Comparison of ENCODE assay signal across 19 mouse cellular contexts in genomic region chr10:27103811-27104210, GRCm38 (mm10).
DNase-seq lines count a peak whose midpoint lies in the region; ATAC-seq and TF ChIP-seq lines count a peak whose summit lies in the region.
"Had no signal": no experiment of that assay in that cellular context is flagged by ENCODE, and none has a peak within 500 bp of the region (broad histone marks: within the 10 kb centered on the region; RNA-seq: fewer than 3 reads in every experiment).

No protein-coding gene starts in this region.

- H3K4me3 ChIP-seq in forebrain, embryonic 11.5 days (ENCODE audit: low read depth, low read length) = no peak overlapping the region
- H3K4me3 ChIP-seq in forebrain, embryonic 10.5 days = no peak overlapping the region
- no peak overlapping the region for H3K4me3 ChIP-seq in forebrain, postnatal 0 days (ENCODE audit: low read depth, low read length)
- no peak overlapping the region for H3K4me3 ChIP-seq in liver, embryonic 11.5 days (ENCODE audit: low read depth, low read length)
- H3K4me3 ChIP-seq: heart, embryonic 12.5 days; myocyte had no signal

- no peaks in the 10 kb centered on the region for H3K4me1 ChIP-seq in forebrain, embryonic 11.5 days (replicated peaks; ENCODE audit: control insufficient read depth, insufficient read depth, low read length)
- no peaks in the 10 kb centered on the region for H3K4me1 ChIP-seq in forebrain, embryonic 10.5 days
- no peaks in the 10 kb centered on the region for H3K4me1 ChIP-seq in forebrain, postnatal 0 days (ENCODE audit: insufficient read depth)
- no peaks in the 10 kb centered on the region for H3K4me1 ChIP-seq in liver, embryonic 11.5 days (replicated peaks; ENCODE audit: control insufficient read depth, insufficient read depth, low read length)
- H3K4me1 ChIP-seq: heart, embryonic 12.5 days had no signal

- H3K27ac ChIP-seq in forebrain, embryonic 11.5 days (ENCODE audit: low read depth, low read length) = no peak overlapping the region
- no peak overlapping the region for H3K27ac ChIP-seq in forebrain, embryonic 10.5 days
- peak overlapping the region; percentile 62 for H3K27ac ChIP-seq in forebrain, postnatal 0 days (ENCODE audit: low read depth, low read length)
- H3K27ac ChIP-seq in liver, embryonic 11.5 days (ENCODE audit: low read depth, low read length) = no peak overlapping the region

- H3K9ac ChIP-seq in forebrain, embryonic 11.5 days (ENCODE audit: low read length) = no peak overlapping the region
- no peak overlapping the region for H3K9ac ChIP-seq in forebrain, postnatal 0 days
- H3K9ac ChIP-seq in liver, embryonic 11.5 days (ENCODE audit: low read depth, low read length) = no peak overlapping the region
- H3K9ac ChIP-seq: heart, embryonic 12.5 days had no signal

- no peak for DNase-seq in forebrain, embryonic 11.5 days (ENCODE audit: low spot score)
- no peak for DNase-seq in forebrain, embryonic 10.5 days (ENCODE audit: extremely low spot score, low spot score)
- DNase-seq in right cerebral cortex, adult 18-20 months = peak; percentile 13
- no peak for DNase-seq in right cerebral cortex, postnatal 25 days
- DNase-seq in forebrain, postnatal 0 days = peak; percentile 85
- DNase-seq in layer of hippocampus, postnatal 25 days (ENCODE audit: extremely low spot score in 1 of 2, low spot score in 1 of 2) = peak; percentile 10 to 13
- DNase-seq in liver, embryonic 11.5 days (ENCODE audit: low spot score) = no peak
- DNase-seq in embryo, embryonic 11 days = no peak
- DNase-seq: adrenal gland, adult 2 months; gastrocnemius, postnatal 36 days; heart, postnatal 4 days; kidney, adult 9 months; lung, adult 18-20 months; lung, postnatal 4 days; right cerebral cortex, postnatal 14 days had no signal

- 69% methylated on average over 5 of the region's 5 CpGs for WGBS in forebrain, embryonic 11.5 days
- WGBS in forebrain, embryonic 10.5 days = 78% methylated on average over 5 of the region's 5 CpGs
- 23% methylated on average over 5 of the region's 5 CpGs for WGBS in forebrain, postnatal 0 days
- WGBS in liver, embryonic 11.5 days = 84% methylated on average over 5 of the region's 5 CpGs

- no peaks in the 10 kb centered on the region for H3K9me3 ChIP-seq in forebrain, embryonic 11.5 days (ENCODE audit: control insufficient read depth, low read length)
- H3K9me3 ChIP-seq in forebrain, embryonic 10.5 days = no peaks in the 10 kb centered on the region
- H3K9me3 ChIP-seq in forebrain, postnatal 0 days (ENCODE audit: low read length) = no peaks in the 10 kb centered on the region
- no peaks in the 10 kb centered on the region for H3K9me3 ChIP-seq in liver, embryonic 11.5 days (ENCODE audit: control insufficient read depth, low read length)
- H3K9me3 ChIP-seq: heart, embryonic 12.5 days had no signal

- no peaks in the 10 kb centered on the region for H3K27me3 ChIP-seq in forebrain, embryonic 11.5 days (ENCODE audit: control insufficient read depth, insufficient read depth, low read length)
- no peaks in the 10 kb centered on the region for H3K27me3 ChIP-seq in forebrain, embryonic 10.5 days (ENCODE audit: poor library complexity, severe bottlenecking)
- no peaks in the 10 kb centered on the region for H3K27me3 ChIP-seq in forebrain, postnatal 0 days (ENCODE audit: insufficient read depth, low read length)
- no peaks in the 10 kb centered on the region for H3K27me3 ChIP-seq in liver, embryonic 11.5 days (replicated peaks; ENCODE audit: control insufficient read depth, insufficient read depth, low read length)
- H3K27me3 ChIP-seq: heart, embryonic 12.5 days had no signal

- no peak for TF ChIP-seq CTCF in forebrain, postnatal 0 days (IDR thresholded peaks at IDR 0.05; ENCODE audit: low read depth)

- ATAC-seq in forebrain, embryonic 11.5 days (replicated peaks; ENCODE audit: low FRiP score) = 0 out of 2 replicates have a peak, but pooled peaks have one; percentile 46
- ATAC-seq in forebrain, postnatal 0 days = peak; percentile 93
- no peak for ATAC-seq in liver, embryonic 11.5 days (replicated peaks; ENCODE audit: low FRiP score)
- ATAC-seq: inflammation-experienced regulatory T-cells, adult 6 months had no signal

- no peak overlapping the region for H3K4me2 ChIP-seq in forebrain, embryonic 11.5 days (ENCODE audit: low read depth, low read length, severe bottlenecking)
- H3K4me2 ChIP-seq in forebrain, postnatal 0 days (ENCODE audit: low read depth) = no peak overlapping the region
- H3K4me2 ChIP-seq in liver, embryonic 11.5 days = no peak overlapping the region
- H3K4me2 ChIP-seq: heart, embryonic 12.5 days; midbrain, embryonic 11.5 days had no signal

- H3K36me3 ChIP-seq in forebrain, embryonic 11.5 days (ENCODE audit: control insufficient read depth, insufficient read depth, low read length) = no peaks in the 10 kb centered on the region
- H3K36me3 ChIP-seq in forebrain, embryonic 10.5 days (replicated peaks) = no peaks in the 10 kb centered on the region
- H3K36me3 ChIP-seq in forebrain, postnatal 0 days (ENCODE audit: insufficient read depth) = no peaks in the 10 kb centered on the region
- H3K36me3 ChIP-seq in liver, embryonic 11.5 days (ENCODE audit: control insufficient read depth, insufficient read depth, low read length) = no peaks in the 10 kb centered on the region
- H3K36me3 ChIP-seq: heart, embryonic 12.5 days had no signal

Comparison
In these comparisons a context has a peak if more than half of its experiments do, and no peak if none do; other contexts are left out.
1. DNase-seq: peak in right cerebral cortex, adult 18-20 months (single experiment), forebrain, postnatal 0 days (single experiment) and layer of hippocampus, postnatal 25 days (2 of 2); none in forebrain, embryonic 11.5 days (single experiment), forebrain, embryonic 10.5 days (single experiment), right cerebral cortex, postnatal 25 days (single experiment), liver, embryonic 11.5 days (single experiment) and embryo, embryonic 11 days (single experiment).